In the genomic region with DNA sequence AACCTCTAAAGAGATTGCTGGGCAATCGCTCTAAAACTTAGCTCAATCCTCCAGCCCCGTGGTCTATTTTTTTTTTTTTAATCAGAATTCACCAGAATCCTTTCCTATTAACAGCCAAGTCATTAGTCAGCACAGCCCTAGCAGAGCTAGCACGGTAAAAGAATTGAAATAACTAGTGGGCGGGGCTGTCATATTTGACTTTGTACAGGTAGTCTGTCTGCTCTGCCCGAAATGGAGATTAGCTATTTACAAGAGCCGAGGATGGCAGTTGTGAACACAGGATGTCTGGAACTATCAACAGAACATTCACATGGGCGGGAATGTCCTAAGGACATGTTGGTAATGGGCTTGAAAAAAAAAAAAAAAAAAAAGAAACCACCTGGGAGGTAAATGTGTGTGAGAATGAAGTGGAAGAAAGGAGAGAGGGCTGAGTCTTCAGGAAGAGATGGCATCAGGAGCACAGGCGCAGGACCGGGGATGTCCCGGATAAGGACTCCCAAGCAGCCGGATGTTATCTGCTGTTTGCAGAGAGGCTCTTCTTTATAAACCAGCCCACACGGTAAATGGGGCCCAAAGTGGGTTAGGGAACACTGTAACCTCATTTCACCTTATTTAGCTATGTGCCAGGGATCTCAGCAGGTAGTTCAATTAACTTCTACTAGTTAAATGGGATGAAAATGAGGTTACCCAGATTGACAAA, we compare ENCODE assay signal across 8 mouse cellular contexts.
DNase-seq lines count a peak whose midpoint lies in the region; ATAC-seq and TF ChIP-seq lines count a peak whose summit lies in the region.

No protein-coding gene starts in this region.

- H3K9me3 ChIP-seq in lung, postnatal 0 days (ENCODE audit: low read length): no peaks in the 10 kb centered on the region
- no peaks in the 10 kb centered on the region for H3K9me3 ChIP-seq in intestine, postnatal 0 days (ENCODE audit: control insufficient read depth)

- H3K27me3 ChIP-seq in lung, postnatal 0 days (replicated peaks; ENCODE audit: insufficient read depth, low read length): no peaks in the 10 kb centered on the region
- no peaks in the 10 kb centered on the region for H3K27me3 ChIP-seq in intestine, postnatal 0 days (replicated peaks; ENCODE audit: control insufficient read depth, insufficient read depth, low read length)

- no peak for TF ChIP-seq EP300 in lung, postnatal 0 days (IDR thresholded peaks at IDR 0.05)

- 46% methylated on average over 12 of the region's 12 CpGs for WGBS in lung, postnatal 0 days
- WGBS in intestine, postnatal 0 days: 33% methylated on average over 12 of the region's 12 CpGs

- no peaks in the 10 kb centered on the region for H3K36me3 ChIP-seq in lung, postnatal 0 days (ENCODE audit: insufficient read depth, low read length)
- no peaks in the 10 kb centered on the region for H3K36me3 ChIP-seq in intestine, postnatal 0 days (ENCODE audit: control insufficient read depth, insufficient read depth)

- H3K4me2 ChIP-seq in lung, postnatal 0 days (replicated peaks; ENCODE audit: low read depth, low read length): no peak overlapping the region
- H3K4me2 ChIP-seq in intestine, postnatal 0 days (replicated peaks; ENCODE audit: low read depth): peak overlapping the region; percentile 46

- H3K4me3 ChIP-seq in lung, postnatal 0 days (ENCODE audit: low read depth, low read length): no peak overlapping the region
- H3K4me3 ChIP-seq in intestine, postnatal 0 days (ENCODE audit: low read depth, low read length): no peak overlapping the region

- TF ChIP-seq CTCF in lung, postnatal 0 days (IDR thresholded peaks at IDR 0.05): no peak
- TF ChIP-seq CTCF in intestine, postnatal 0 days (IDR thresholded peaks at IDR 0.05; ENCODE audit: low read depth): no peak

- ATAC-seq in frontal cortex, adult (ENCODE audit: low TSS enrichment): peak; percentile 66
- ATAC-seq in lung, postnatal 0 days: no peak
- no peak for ATAC-seq in intestine, postnatal 0 days
- ATAC-seq in megakaryocyte-erythroid progenitor cell, adult 5-6 weeks (replicated peaks; ENCODE audit: low FRiP score, low TSS enrichment, poor library complexity, severe bottlenecking): peak; percentile 92

- DNase-seq in frontal cortex, adult 2 months (ENCODE audit: extremely low spot score in 1 of 2, low spot score in 1 of 2): no peak
- peak; percentile 12 for DNase-seq in lung, postnatal 25 days (ENCODE audit: low spot score)
- no peak for DNase-seq in lung, postnatal 0 days (ENCODE audit: low spot score)
- DNase-seq in adrenal gland, adult (ENCODE audit: inconsistent age in 2 of 2, low spot score in 1 of 2): no peak
- no peak for DNase-seq in adrenal gland, postnatal 36 days

- H3K9ac ChIP-seq in lung, postnatal 0 days (replicated peaks; ENCODE audit: low read depth): no peak overlapping the region
- H3K9ac ChIP-seq in intestine, postnatal 0 days (ENCODE audit: low read depth, low read length): no peak overlapping the region

- no peaks in the 10 kb centered on the region for H3K4me1 ChIP-seq in lung, postnatal 0 days (ENCODE audit: insufficient read depth, low read depth, low read length)
- H3K4me1 ChIP-seq in intestine, postnatal 0 days (replicated peaks; ENCODE audit: control insufficient read depth, insufficient read depth, low read length): 0 out of 2 replicates have a peak, but pooled peaks cover 4% of the 10 kb centered on the region

- H3K27ac ChIP-seq in lung, postnatal 0 days (ENCODE audit: low read length): no peak overlapping the region
- no peak overlapping the region for H3K27ac ChIP-seq in intestine, postnatal 0 days (ENCODE audit: low read depth, low read length)

Comparison
In these comparisons a context has a peak if more than half of its experiments do, and no peak if none do; other contexts are left out.
1. ATAC-seq: peak in frontal cortex, adult (single experiment) and megakaryocyte-erythroid progenitor cell, adult 5-6 weeks (single experiment); none in lung, postnatal 0 days (single experiment) and intestine, postnatal 0 days (single experiment).